Mouse (Mus musculus) liver (tissue): Measurements from ENCODE around the gene Fkbp2.
A peak's percentile ranks its signal among the peaks of the same experiment; 100 is the strongest.

Experiments used
- DNase-seq: peaks from one replicate; pipeline ENCODE4 v3.0.0-alpha.2; 2020; ENCODE audit warnings: mixed read lengths

Gene Fkbp2

DNA sequence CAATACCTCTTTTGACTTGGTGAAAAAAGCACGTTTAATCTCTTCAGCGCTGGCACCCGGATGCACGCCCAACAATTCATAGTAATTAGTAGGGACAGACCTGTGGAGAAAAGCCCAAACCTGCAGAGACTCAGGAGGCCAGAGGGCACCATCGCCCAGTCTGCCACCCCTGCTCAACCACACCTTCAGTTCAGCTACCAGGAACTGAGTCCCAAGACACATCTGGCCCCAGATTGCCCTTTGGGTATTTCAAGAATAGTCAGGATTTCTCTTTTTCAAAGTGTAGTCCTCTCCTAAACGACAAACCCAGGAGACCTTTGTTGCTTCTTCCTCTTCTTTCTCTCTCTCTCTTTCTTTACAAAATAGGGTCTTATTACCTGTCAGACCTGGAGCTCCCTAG lies 10.4 kb upstream of the Fkbp2 start:
- no peak for DNase-seq

GRCm38 (mm10) chr19:6989251-6989650 lies 8.9 kb upstream of the Fkbp2 start:
- no peak for DNase-seq

DNA sequence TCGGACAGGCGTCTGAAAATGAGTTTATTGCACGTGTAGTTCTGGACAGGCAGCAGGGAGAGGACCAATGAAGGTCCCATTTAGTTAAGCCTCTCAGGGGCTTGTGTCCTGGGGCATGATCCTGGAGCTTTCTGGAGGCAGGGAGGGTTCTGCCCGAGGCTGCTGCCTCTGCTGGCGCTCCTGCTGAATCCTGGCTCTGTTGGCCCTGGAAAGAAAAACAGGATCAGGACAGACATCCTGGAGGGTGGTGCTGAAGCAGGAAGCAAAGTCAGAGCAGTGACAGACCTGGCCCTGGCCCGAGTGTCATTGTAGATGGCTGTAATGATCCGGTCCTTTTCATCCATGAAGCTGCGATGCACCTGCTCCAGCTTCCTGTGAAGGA lies 7.6 kb upstream of the Fkbp2 start:
- DNase-seq: no peak

GRCm38 (mm10) chr19:6987061-6987903 lies 7.0 kb upstream of the Fkbp2 start, which contains the start of gene Vegfb:
Gene Vegfb (minus strand): TSS chr19:6987651.
- DNase-seq: peak; percentile 72

- DNase-seq: no peak
Observed at GRCm38 (mm10) chr19:6985951-6986708, 5.8 kb upstream of the Fkbp2 start.

- no peak for DNase-seq
Observed at GRCm38 (mm10) chr19:6985300-6985699, 5.0 kb upstream of the Fkbp2 start.

DNA sequence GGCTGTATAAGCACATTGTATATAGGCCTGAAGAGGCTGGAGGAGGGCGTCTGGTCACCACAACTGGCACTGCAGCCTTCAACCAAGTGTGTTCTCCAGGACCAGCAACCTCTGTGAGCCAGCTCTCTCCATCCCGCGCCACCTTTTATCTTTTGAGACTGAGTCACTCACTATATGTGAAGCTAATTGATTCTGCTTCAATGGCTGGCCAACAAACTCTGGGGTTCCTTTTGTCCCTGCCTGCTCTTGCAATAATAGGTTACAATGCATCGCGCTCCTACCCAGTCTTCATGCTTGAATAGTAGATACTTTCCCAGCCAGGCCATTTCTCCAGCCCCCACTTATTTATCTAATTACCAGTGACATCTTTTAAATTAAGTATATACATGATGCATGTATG lies 3.3 kb upstream of the Fkbp2 start:
- no peak for DNase-seq

- no peak for DNase-seq
Observed at GRCm38 (mm10) chr19:6981465-6981864, 1.2 kb upstream of the Fkbp2 start.

DNA sequence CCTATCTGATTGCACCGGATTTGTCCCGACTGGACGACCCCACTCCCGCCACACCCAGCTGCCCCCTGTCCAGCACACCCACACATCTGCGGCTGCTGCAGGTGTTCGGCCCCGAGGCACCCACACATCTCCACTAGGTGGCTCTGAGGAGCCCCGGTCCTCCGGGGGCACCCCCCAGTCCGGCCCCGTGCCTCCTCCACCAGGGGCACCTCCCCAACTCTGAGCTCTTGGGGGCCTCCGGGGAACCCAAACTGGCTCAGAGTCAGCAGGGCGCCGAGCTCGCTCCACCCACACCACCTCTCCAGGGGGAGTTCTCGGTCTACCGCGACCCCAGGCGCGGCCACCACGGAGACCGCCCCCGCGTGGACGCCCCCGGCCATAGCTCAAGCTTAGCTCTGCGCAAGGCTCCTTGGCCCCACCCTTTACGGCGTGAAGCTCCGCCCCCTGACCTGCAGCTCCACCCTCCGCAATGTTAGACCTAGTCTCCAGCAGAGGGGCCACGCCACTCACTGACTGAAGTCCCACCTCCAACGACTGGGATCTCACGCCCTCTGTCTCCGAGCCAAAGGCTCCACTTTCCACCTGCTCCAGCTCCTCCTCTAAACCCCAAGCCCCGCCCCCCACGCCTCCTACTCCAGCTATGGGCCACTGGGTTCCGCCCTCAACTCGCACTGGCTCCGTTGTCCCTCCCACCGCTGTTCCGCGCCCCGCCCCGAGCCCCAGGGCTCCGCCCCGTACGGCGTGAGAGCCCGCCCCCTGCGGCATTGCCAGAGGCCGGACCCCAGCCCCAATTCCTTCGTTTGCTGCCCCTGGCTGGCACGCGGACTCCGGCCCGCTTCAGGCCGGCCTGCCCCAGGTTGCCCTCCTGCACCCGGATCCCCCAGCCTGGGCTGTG lies 568 bp downstream of the Fkbp2 start:
- DNase-seq: peak; percentile 100

DNA sequence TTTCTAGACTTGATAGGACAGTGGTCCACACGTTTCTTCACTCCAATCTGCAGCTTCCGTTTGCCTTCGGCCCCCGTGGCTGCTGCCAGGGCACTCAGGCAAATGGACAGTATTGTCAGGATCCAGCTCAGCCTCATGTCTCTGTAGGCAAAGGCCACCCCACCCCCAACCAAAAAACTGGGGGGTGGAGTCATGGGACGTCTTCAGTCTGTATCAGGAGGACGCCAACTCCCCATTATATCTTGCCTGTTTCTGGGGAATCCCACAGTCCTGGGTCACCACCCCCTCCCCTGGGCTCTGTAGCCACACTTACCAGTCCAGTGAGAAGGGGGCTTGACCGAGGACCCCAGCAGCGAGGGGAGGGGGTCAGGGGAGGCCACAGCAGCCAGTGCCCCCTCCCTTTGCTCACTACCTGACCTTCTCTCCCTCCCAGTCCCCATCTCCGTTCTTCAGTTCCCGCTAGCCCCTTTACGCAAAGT lies 1.3 kb downstream of the Fkbp2 start:
- DNase-seq: peak; percentile 75

- DNase-seq: no peak
Observed at GRCm38 (mm10) chr19:6978639-6978974, 1.7 kb downstream of the Fkbp2 start.

GRCm38 (mm10) chr19:6977759-6978638 lies 2.3 kb downstream of the Fkbp2 start:
- no peak for DNase-seq

GRCm38 (mm10) chr19:6975537-6976521 lies 4.5 kb downstream of the Fkbp2 start, which contains the start of gene Plcb3:
Gene Plcb3 (minus strand): TSS chr19:6976470.
- DNase-seq: peak; percentile 50

- DNase-seq: peak; percentile 90
Observed at GRCm38 (mm10) chr19:6974211-6975205, 5.8 kb downstream of the Fkbp2 start, which contains the start of gene Ppp1r14b. Gene Ppp1r14b (plus strand): TSS chr19:6974968.

DNA sequence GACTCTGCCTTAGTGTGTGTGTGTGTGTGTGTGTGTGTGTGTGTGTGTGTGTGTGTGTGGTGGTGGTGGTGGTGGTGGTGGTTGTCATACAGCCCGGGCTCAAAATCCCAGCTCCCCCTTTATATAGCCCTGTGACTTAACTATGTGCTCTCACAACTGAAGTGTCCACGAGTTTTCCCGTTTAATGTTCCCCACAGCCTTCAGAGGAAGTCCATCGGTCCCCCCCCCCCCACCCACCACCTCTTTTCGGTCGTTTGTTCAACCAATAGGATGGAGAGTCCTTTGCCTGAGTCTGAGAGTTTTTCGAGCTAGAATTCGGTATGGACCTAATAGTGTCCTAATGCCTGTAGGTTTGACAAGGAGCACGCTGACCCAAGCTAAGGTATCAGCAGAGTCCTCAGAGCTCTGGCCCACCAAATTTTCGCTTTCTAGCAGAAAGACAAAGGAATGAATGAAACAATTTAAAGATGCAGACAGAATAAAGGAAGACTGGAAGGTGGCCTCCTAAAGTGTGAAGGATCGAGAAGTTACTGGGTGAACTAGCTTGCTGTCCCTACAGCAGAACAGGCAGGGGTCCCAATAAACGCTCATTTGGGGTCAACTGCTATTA lies 6.6 kb downstream of the Fkbp2 start:
- DNase-seq: no peak

- DNase-seq: no peak
Observed at GRCm38 (mm10) chr19:6972247-6972917, 7.9 kb downstream of the Fkbp2 start.

DNA sequence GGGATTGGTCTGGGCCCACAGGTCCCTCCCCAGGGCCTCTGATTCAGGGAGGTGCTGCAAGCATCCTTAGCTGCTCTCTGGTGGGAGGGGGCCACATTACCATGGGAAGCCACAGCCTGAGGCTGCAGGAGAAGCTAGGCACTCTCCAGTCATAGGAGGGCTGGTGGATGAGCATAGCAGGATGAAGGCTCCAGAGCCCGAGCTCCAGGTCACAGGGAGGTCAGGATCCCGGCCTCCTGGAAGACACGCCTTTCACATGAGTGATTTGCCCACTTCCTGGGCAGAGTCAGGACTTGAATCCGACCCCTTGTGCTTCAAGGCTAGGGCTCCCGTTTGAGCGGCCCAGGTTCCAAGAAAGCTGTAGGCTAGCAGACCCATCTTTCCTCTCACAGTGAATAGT lies 8.7 kb downstream of the Fkbp2 start:
- DNase-seq: no peak

- no peak for DNase-seq
Observed at GRCm38 (mm10) chr19:6970460-6971085, 9.7 kb downstream of the Fkbp2 start.
